Mouse (Mus musculus) megakaryocyte, embryonic 14.5 days (primary cell): ENCODE results near the gene Tubd1.

Experiments
- FLI1 ChIP-seq: IDR thresholded peaks from 2 replicates; pipeline ENCODE4 v1.6.1; 2012; ENCODE audit warnings: low read length, inconsistent platforms, mixed read lengths
- GATA1 ChIP-seq: IDR thresholded peaks from 3 replicates; pipeline ENCODE4 v1.6.1; 2012; ENCODE audit warnings: mixed read lengths, low read length, inconsistent platforms, borderline replicate concordance

GRCm38 (mm10) chr11:86507991-86508390, 36.8 kb upstream of the Tubd1 start:
- TF ChIP-seq GATA1 = no peak
- no peak for TF ChIP-seq FLI1
